Mouse (Mus musculus): Measurements from ENCODE around the gene Galnt7. TPM values are rescaled to one million over a fixed set of nuclear protein-coding genes. Genes with fewer than 3 reads are reported as not detected.

The Galnt7 gene
- polyA plus RNA-seq, 1 experiment from 2014 or later: 17.3 TPM

DNA sequence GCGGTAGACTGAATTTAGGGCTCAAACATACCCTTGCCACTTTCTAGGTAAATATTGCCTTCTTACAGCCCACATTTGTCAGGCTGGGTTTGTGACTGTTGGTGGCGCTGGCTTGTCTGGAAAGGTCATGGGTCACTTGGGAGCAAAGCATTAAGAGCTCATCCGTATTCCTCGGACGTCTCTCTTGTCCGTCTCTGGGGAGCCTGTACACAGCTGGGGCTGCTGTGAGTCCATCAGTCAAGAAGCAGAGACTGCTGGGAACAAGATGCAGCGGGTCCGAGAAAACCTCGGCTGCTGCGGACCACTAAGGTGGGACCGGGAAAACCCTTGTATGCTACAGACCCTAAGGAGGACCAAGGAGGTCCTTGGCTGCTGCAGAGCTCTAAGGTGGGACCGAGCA, 105.3 kb downstream of the Galnt7 start:
- H3K9ac ChIP-seq (ENCODE audit: low read depth, low read length): no peak overlapping the region
- H3K4me2 ChIP-seq (replicated peaks; ENCODE audit: low read depth, low read length): no peak overlapping the region
- H3K4me3 ChIP-seq (ENCODE audit: low read depth, low read length): no peak overlapping the region
- WGBS: 46% methylated on average over 12 of the region's 12 CpGs
- no peaks in the 10 kb centered on the region for H3K9me3 ChIP-seq (ENCODE audit: control insufficient read depth, low read length)
- H3K27ac ChIP-seq (ENCODE audit: low read depth, low read length): no peak overlapping the region
- no peaks in the 10 kb centered on the region for H3K27me3 ChIP-seq (ENCODE audit: control insufficient read depth, insufficient read depth, low read length)
- peak; percentile 59 for DNase-seq (ENCODE audit: low spot score)
- H3K36me3 ChIP-seq (ENCODE audit: control insufficient read depth, insufficient read depth, low read length): no peaks in the 10 kb centered on the region
- ATAC-seq (ENCODE audit: low FRiP score): peak; percentile 89
- H3K4me1 ChIP-seq (replicated peaks; ENCODE audit: control insufficient read depth, insufficient read depth, low read length): no peaks in the 10 kb centered on the region

GRCm38 (mm10) chr8:57546834-57547233, 106.0 kb downstream of the Galnt7 start:
- ATAC-seq (ENCODE audit: low FRiP score) (no peak), DNase-seq (ENCODE audit: low spot score) (no peak)
- Histone ChIP-seq H3K27ac (ENCODE audit: low read depth, low read length) (no peak overlapping the region), H3K9ac (ENCODE audit: low read depth, low read length) (no peak overlapping the region), H3K4me2 (replicated peaks; ENCODE audit: low read depth, low read length) (no peak overlapping the region), H3K27me3 (ENCODE audit: control insufficient read depth, insufficient read depth, low read length) (no peaks in the 10 kb centered on the region), H3K4me1 (replicated peaks; ENCODE audit: control insufficient read depth, insufficient read depth, low read length) (no peaks in the 10 kb centered on the region), H3K36me3 (ENCODE audit: control insufficient read depth, insufficient read depth, low read length) (no peaks in the 10 kb centered on the region), H3K4me3 (ENCODE audit: low read depth, low read length) (no peak overlapping the region), H3K9me3 (ENCODE audit: control insufficient read depth, low read length) (no peaks in the 10 kb centered on the region)
- 90% methylated on average over 3 of the region's 3 CpGs for WGBS

- Histone ChIP-seq H3K4me3 (ENCODE audit: low read depth, low read length) (no peak overlapping the region), H3K9ac (ENCODE audit: low read depth, low read length) (no peak overlapping the region), H3K27me3 (ENCODE audit: control insufficient read depth, insufficient read depth, low read length) (no peaks in the 10 kb centered on the region), H3K9me3 (ENCODE audit: control insufficient read depth, low read length) (no peaks in the 10 kb centered on the region), H3K27ac (ENCODE audit: low read depth, low read length) (no peak overlapping the region), H3K4me2 (replicated peaks; ENCODE audit: low read depth, low read length) (no peak overlapping the region), H3K36me3 (ENCODE audit: control insufficient read depth, insufficient read depth, low read length) (no peaks in the 10 kb centered on the region), H3K4me1 (replicated peaks; ENCODE audit: control insufficient read depth, insufficient read depth, low read length) (no peaks in the 10 kb centered on the region)
- no peak for ATAC-seq (ENCODE audit: low FRiP score)
- no peak for DNase-seq (ENCODE audit: low spot score)
- 97% methylated on average over 3 of the region's 3 CpGs for WGBS
Observed at GRCm38 (mm10) chr8:57546401-57546800, 106.4 kb downstream of the Galnt7 start.

GRCm38 (mm10) chr8:57541405-57541804, 111.4 kb downstream of the Galnt7 start:
- Histone ChIP-seq H3K27me3 (ENCODE audit: control insufficient read depth, insufficient read depth, low read length) (no peaks in the 10 kb centered on the region), H3K4me3 (ENCODE audit: low read depth, low read length) (no peak overlapping the region), H3K27ac (ENCODE audit: low read depth, low read length) (no peak overlapping the region), H3K4me1 (replicated peaks; ENCODE audit: control insufficient read depth, insufficient read depth, low read length) (no peaks in the 10 kb centered on the region), H3K9ac (ENCODE audit: low read depth, low read length) (no peak overlapping the region), H3K36me3 (ENCODE audit: control insufficient read depth, insufficient read depth, low read length) (no peaks in the 10 kb centered on the region), H3K9me3 (ENCODE audit: control insufficient read depth, low read length) (no peaks in the 10 kb centered on the region), H3K4me2 (replicated peaks; ENCODE audit: low read depth, low read length) (no peak overlapping the region)
- ATAC-seq (ENCODE audit: low FRiP score): no peak
- WGBS: 89% methylated on average over 9 of the region's 9 CpGs
- no peak for DNase-seq (ENCODE audit: low spot score)

- WGBS: 95% methylated on average over 11 of the region's 11 CpGs
- no peak for DNase-seq (ENCODE audit: low spot score)
Observed at GRCm38 (mm10) chr8:57540951-57541350, 111.9 kb downstream of the Galnt7 start.

GRCm38 (mm10) chr8:57540110-57540838, 112.6 kb downstream of the Galnt7 start:
- Histone ChIP-seq H3K27me3 (ENCODE audit: control insufficient read depth, insufficient read depth, low read length) (no peaks in the 10 kb centered on the region), H3K9me3 (ENCODE audit: control insufficient read depth, low read length) (no peaks in the 10 kb centered on the region), H3K9ac (ENCODE audit: low read depth, low read length) (no peak overlapping the region), H3K4me1 (replicated peaks; ENCODE audit: control insufficient read depth, insufficient read depth, low read length) (no peaks in the 10 kb centered on the region), H3K4me2 (replicated peaks; ENCODE audit: low read depth, low read length) (no peak overlapping the region), H3K36me3 (ENCODE audit: control insufficient read depth, insufficient read depth, low read length) (0 out of 2 replicates have a peak, but pooled peaks cover 4% of the 10 kb centered on the region), H3K27ac (ENCODE audit: low read depth, low read length) (no peak overlapping the region), H3K4me3 (ENCODE audit: low read depth, low read length) (no peak overlapping the region)
- 50% methylated on average over 12 of the region's 12 CpGs for WGBS
- DNase-seq (ENCODE audit: low spot score) (peak; percentile 83), ATAC-seq (ENCODE audit: low FRiP score) (peak; percentile 60; the same call in 1 of the 2 replicates)

More at GRCm38 (mm10) chr8:57540951-57541350, 111.9 kb downstream of the Galnt7 start:
- Histone ChIP-seq H3K36me3 (ENCODE audit: control insufficient read depth, insufficient read depth, low read length) (0 out of 2 replicates have a peak, but pooled peaks cover 2% of the 10 kb centered on the region), H3K9me3 (ENCODE audit: control insufficient read depth, low read length) (no peaks in the 10 kb centered on the region), H3K27ac (ENCODE audit: low read depth, low read length) (no peak overlapping the region), H3K4me2 (replicated peaks; ENCODE audit: low read depth, low read length) (no peak overlapping the region), H3K4me1 (replicated peaks; ENCODE audit: control insufficient read depth, insufficient read depth, low read length) (no peaks in the 10 kb centered on the region), H3K9ac (ENCODE audit: low read depth, low read length) (no peak overlapping the region), H3K27me3 (ENCODE audit: control insufficient read depth, insufficient read depth, low read length) (no peaks in the 10 kb centered on the region), H3K4me3 (ENCODE audit: low read depth, low read length) (no peak overlapping the region)
- no peak for ATAC-seq (ENCODE audit: low FRiP score)

DNA sequence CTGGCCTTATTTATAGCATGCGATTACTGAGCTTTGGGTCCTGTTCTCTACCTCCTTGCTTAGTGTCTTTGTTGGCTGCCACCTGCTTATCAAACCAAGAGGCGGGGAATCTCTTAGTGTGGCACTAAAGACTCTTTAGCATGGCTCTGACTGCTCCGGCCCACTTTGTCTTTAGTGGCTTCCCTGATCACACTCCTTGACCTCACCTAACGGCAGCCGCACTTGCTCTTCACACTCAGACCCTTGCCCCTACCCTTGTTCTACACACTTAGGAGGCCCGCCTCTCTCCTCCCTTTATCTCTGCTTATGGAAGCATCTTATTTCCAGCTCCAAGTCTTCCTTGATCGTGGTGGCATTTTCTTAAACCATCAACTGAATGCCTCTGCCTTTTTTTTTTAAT, 114.2 kb downstream of the Galnt7 start:
- 90% methylated on average over 7 of the region's 7 CpGs for WGBS
- peaks cover 4% of the 10 kb centered on the region; the same call in 1 of the 2 replicates for H3K36me3 ChIP-seq (ENCODE audit: control insufficient read depth, insufficient read depth, low read length)

DNA sequence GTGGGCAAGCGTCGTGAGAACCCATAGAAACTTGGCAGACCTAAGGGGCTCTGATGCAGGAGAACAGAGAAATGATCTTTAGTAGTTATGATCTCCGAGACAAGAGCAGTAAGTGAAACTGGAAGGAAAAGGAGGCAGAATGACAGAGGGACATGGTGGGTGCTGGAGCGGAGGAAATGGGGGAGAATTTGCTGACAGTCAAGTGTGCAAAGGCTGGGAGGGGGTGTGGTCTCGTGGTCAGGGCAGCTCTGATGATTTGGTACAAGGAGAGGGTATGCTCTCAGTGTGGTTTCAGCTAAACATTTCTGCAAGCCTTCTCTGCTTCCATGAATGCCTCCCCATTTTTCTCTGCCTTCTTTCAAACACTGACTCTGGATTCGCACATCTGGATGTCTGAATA, 116.7 kb downstream of the Galnt7 start:
- Histone ChIP-seq H3K4me1 (replicated peaks; ENCODE audit: control insufficient read depth, insufficient read depth, low read length) (no peaks in the 10 kb centered on the region), H3K4me3 (ENCODE audit: low read depth, low read length) (no peak overlapping the region), H3K4me2 (replicated peaks; ENCODE audit: low read depth, low read length) (no peak overlapping the region), H3K27ac (ENCODE audit: low read depth, low read length) (no peak overlapping the region), H3K9ac (ENCODE audit: low read depth, low read length) (no peak overlapping the region), H3K36me3 (ENCODE audit: control insufficient read depth, insufficient read depth, low read length) (peaks cover 4% of the 10 kb centered on the region; the same call in 1 of the 2 replicates), H3K9me3 (ENCODE audit: control insufficient read depth, low read length) (no peaks in the 10 kb centered on the region), H3K27me3 (ENCODE audit: control insufficient read depth, insufficient read depth, low read length) (no peaks in the 10 kb centered on the region)
- ATAC-seq (ENCODE audit: low FRiP score): no peak
- 91% methylated on average over 6 of the region's 6 CpGs for WGBS
- DNase-seq (ENCODE audit: low spot score): no peak

More for the DNA sequence above, 114.2 kb downstream of the Galnt7 start:
- no peaks in the 10 kb centered on the region for H3K4me1 ChIP-seq (replicated peaks; ENCODE audit: control insufficient read depth, insufficient read depth, low read length)
- H3K27ac ChIP-seq (ENCODE audit: low read depth, low read length): no peak overlapping the region
- no peak overlapping the region for H3K9ac ChIP-seq (ENCODE audit: low read depth, low read length)
- no peak overlapping the region for H3K4me2 ChIP-seq (replicated peaks; ENCODE audit: low read depth, low read length)
- H3K9me3 ChIP-seq (ENCODE audit: control insufficient read depth, low read length): no peaks in the 10 kb centered on the region
- no peak for DNase-seq (ENCODE audit: low spot score)
- H3K4me3 ChIP-seq (ENCODE audit: low read depth, low read length): no peak overlapping the region
- no peaks in the 10 kb centered on the region for H3K27me3 ChIP-seq (ENCODE audit: control insufficient read depth, insufficient read depth, low read length)
- ATAC-seq (ENCODE audit: low FRiP score): no peak

- ATAC-seq (ENCODE audit: low FRiP score) (no peak), DNase-seq (ENCODE audit: low spot score) (no peak)
- Histone ChIP-seq H3K4me3 (ENCODE audit: low read depth, low read length) (no peak overlapping the region), H3K4me2 (replicated peaks; ENCODE audit: low read depth, low read length) (no peak overlapping the region), H3K27me3 (ENCODE audit: control insufficient read depth, insufficient read depth, low read length) (no peaks in the 10 kb centered on the region), H3K27ac (ENCODE audit: low read depth, low read length) (no peak overlapping the region), H3K9me3 (ENCODE audit: control insufficient read depth, low read length) (no peaks in the 10 kb centered on the region), H3K9ac (ENCODE audit: low read depth, low read length) (no peak overlapping the region), H3K4me1 (replicated peaks; ENCODE audit: control insufficient read depth, insufficient read depth, low read length) (no peaks in the 10 kb centered on the region), H3K36me3 (ENCODE audit: control insufficient read depth, insufficient read depth, low read length) (peaks cover 4% of the 10 kb centered on the region; the same call in 1 of the 2 replicates)
- WGBS: 67% methylated on average over 4 of the region's 4 CpGs
Observed at GRCm38 (mm10) chr8:57534495-57534894, 118.3 kb downstream of the Galnt7 start.
